Mouse (Mus musculus) hindbrain, embryonic 12.5 days (tissue): ENCODE results near the gene Acadm. TPM values are rescaled to one million over a fixed set of nuclear protein-coding genes. Genes with fewer than 3 reads are reported as not detected.

Experiments used
- polyA plus RNA-seq: library from polyadenylated mRNA; unstranded; fragments of >200 nt; fragmentation: Nextera tagmentation; extraction: Ambion mirVana; gene quantifications from 2 replicates; pipeline ENCODE4 v1.2.1, GENCODE M21; 2016

The Acadm gene
- polyA plus RNA-seq, 1 experiment from 2014 or later, result 61.0 TPM

Other genes with a start within 250 kb of the Acadm start
- 31.7 and 40.8 TPM in 2 replicates for gene St6galnac3, start 219.5 kb downstream of the Acadm start, polyA plus RNA-seq
- 0.13 and 0.14 TPM in 2 replicates for gene Asb17, start 100.4 kb downstream of the Acadm start, polyA plus RNA-seq
- 0.06 and 0.17 TPM in 2 replicates for gene Msh4, start 38.5 kb downstream of the Acadm start, polyA plus RNA-seq
- 36.5 and 37.4 TPM in 2 replicates for gene Rabggtb, start 31.6 kb downstream of the Acadm start, polyA plus RNA-seq
- 5.7 and 6.1 TPM in 2 replicates for gene Slc44a5, start 28.8 kb upstream of the Acadm start, polyA plus RNA-seq